Mouse (Mus musculus) heart, embryonic 15.5 days (tissue): ENCODE results near the gene Lhpp. TPM values are rescaled to one million over a fixed set of nuclear protein-coding genes. Genes with fewer than 3 reads are reported as not detected.

ENCODE experiments used
- ATAC-seq: fragments of 200-750 bp; cut with Nextera tagmentation; replicated peaks from 2 replicates; pipeline ENCODE4 v1.8.0; 2017; ENCODE audit warnings: low read depth, moderate TSS enrichment; ENCODE audit not compliant: insufficient number of reproducible peaks, insufficient read depth, low FRiP score
- H3K27ac ChIP-seq: fragments of 300-500 bp; sonication (generic); 2 replicates; pipeline ENCODE4 v1.5.1; 2015; ENCODE audit warnings: mild to moderate bottlenecking, inconsistent platforms
- H3K27me3 ChIP-seq: fragments of 300-500 bp; sonication (generic); 2 replicates; pipeline ENCODE4 v1.6.1; 2015; ENCODE audit warnings: inconsistent platforms
- H3K36me3 ChIP-seq: fragments of 300-500 bp; sonication (generic); 2 replicates; pipeline ENCODE4 v1.6.1; 2015; ENCODE audit warnings: mild to moderate bottlenecking, inconsistent platforms
- H3K4me1 ChIP-seq: fragments of 300-500 bp; sonication (generic); replicated peaks from 2 replicates; pipeline ENCODE4 v1.6.1; 2015; ENCODE audit warnings: inconsistent platforms
- H3K4me2 ChIP-seq: fragments of 300-500 bp; sonication (generic); 2 replicates; pipeline ENCODE4 v1.6.1; 2015; ENCODE audit warnings: inconsistent platforms, mild to moderate bottlenecking, moderate library complexity
- H3K4me3 ChIP-seq: fragments of 300-500 bp; sonication (generic); 2 replicates; pipeline ENCODE4 v1.5.1; 2015; ENCODE audit warnings: mild to moderate bottlenecking, inconsistent platforms
- H3K9ac ChIP-seq: fragments of 300-500 bp; sonication (generic); 2 replicates; pipeline ENCODE4 v1.6.1; 2015; ENCODE audit warnings: mild to moderate bottlenecking, inconsistent platforms
- H3K9me3 ChIP-seq: fragments of 300-500 bp; sonication (generic); replicated peaks from 2 replicates; pipeline ENCODE4 v1.6.1; 2016; ENCODE audit warnings: inconsistent platforms
- WGBS: fragments of 180-500 bp; shearing (Covaris S2); methylation state at CpG from one replicate; pipeline ENCODE4 v1.1.7; 2015; ENCODE audit warnings: mixed read lengths; 5-methylcytosine and 5-hydroxymethylcytosine counted together
- polyA plus RNA-seq: library from polyadenylated mRNA; unstranded; fragments of >200 nt; fragmentation: Nextera tagmentation; extraction: Ambion mirVana; gene quantifications from 2 replicates; pipeline ENCODE4 v1.2.1, GENCODE M21; 2015

Lhpp gene
- polyA plus RNA-seq, 1 experiment from 2014 or later, result 21.3 TPM

GRCm38 (mm10) chr7:132730510-132730909, 120.1 kb downstream of the Lhpp start:
- no peak for ATAC-seq
- no peaks in the 10 kb centered on the region for H3K9me3 ChIP-seq
- H3K9ac ChIP-seq, result no peak overlapping the region
- H3K27ac ChIP-seq, result no peak overlapping the region
- WGBS, result 86% methylated on average over 7 of the region's 7 CpGs
- peaks cover 33% of the 10 kb centered on the region for H3K4me1 ChIP-seq
- H3K4me2 ChIP-seq, result no peak overlapping the region
- H3K36me3 ChIP-seq, result no peaks in the 10 kb centered on the region
- H3K4me3 ChIP-seq, result no peak overlapping the region
- no peaks in the 10 kb centered on the region for H3K27me3 ChIP-seq

- no peaks in the 10 kb centered on the region for H3K36me3 ChIP-seq
- peaks cover 38% of the 10 kb centered on the region for H3K4me1 ChIP-seq
- WGBS, result 85% methylated on average over 6 of the region's 6 CpGs
- H3K9me3 ChIP-seq, result no peaks in the 10 kb centered on the region
- H3K4me3 ChIP-seq, result no peak overlapping the region
- no peak overlapping the region for H3K4me2 ChIP-seq
- no peak for ATAC-seq
- no peak overlapping the region for H3K27ac ChIP-seq
- H3K27me3 ChIP-seq, result no peaks in the 10 kb centered on the region
- no peak overlapping the region for H3K9ac ChIP-seq
Observed at GRCm38 (mm10) chr7:132731558-132731957, 121.1 kb downstream of the Lhpp start.

- H3K4me3 ChIP-seq, result no peak overlapping the region
- peaks cover 40% of the 10 kb centered on the region for H3K4me1 ChIP-seq
- H3K9me3 ChIP-seq, result no peaks in the 10 kb centered on the region
- no peak overlapping the region for H3K27ac ChIP-seq
- ATAC-seq, result no peak
- H3K4me2 ChIP-seq, result no peak overlapping the region
- no peaks in the 10 kb centered on the region for H3K36me3 ChIP-seq
- H3K27me3 ChIP-seq, result no peaks in the 10 kb centered on the region
- 83% methylated on average over 6 of the region's 6 CpGs for WGBS
- H3K9ac ChIP-seq, result no peak overlapping the region
Observed at GRCm38 (mm10) chr7:132732136-132732789, 121.8 kb downstream of the Lhpp start.

GRCm38 (mm10) chr7:132733521-132733920, 123.1 kb downstream of the Lhpp start:
- no peak for ATAC-seq
- H3K9me3 ChIP-seq, result no peaks in the 10 kb centered on the region
- H3K27me3 ChIP-seq, result no peaks in the 10 kb centered on the region
- WGBS, result 74% methylated on average over 6 of the region's 6 CpGs
- no peak overlapping the region for H3K4me3 ChIP-seq
- H3K9ac ChIP-seq, result no peak overlapping the region
- H3K27ac ChIP-seq, result no peak overlapping the region
- H3K4me2 ChIP-seq, result no peak overlapping the region
- H3K36me3 ChIP-seq, result no peaks in the 10 kb centered on the region
- peaks cover 44% of the 10 kb centered on the region for H3K4me1 ChIP-seq

GRCm38 (mm10) chr7:132734222-132734621, 123.8 kb downstream of the Lhpp start:
- H3K36me3 ChIP-seq, result no peaks in the 10 kb centered on the region
- no peak overlapping the region for H3K4me2 ChIP-seq
- no peak overlapping the region for H3K4me3 ChIP-seq
- H3K27me3 ChIP-seq, result no peaks in the 10 kb centered on the region
- no peak overlapping the region for H3K9ac ChIP-seq
- WGBS, result 88% methylated on average over 9 of the region's 9 CpGs
- no peak overlapping the region for H3K27ac ChIP-seq
- no peak for ATAC-seq
- no peaks in the 10 kb centered on the region for H3K9me3 ChIP-seq
- peaks cover 41% of the 10 kb centered on the region for H3K4me1 ChIP-seq

- H3K4me1 ChIP-seq, result peaks cover 44% of the 10 kb centered on the region
- H3K27ac ChIP-seq, result peak overlapping the region; percentile 56; the same call in 1 of the 2 replicates
- ATAC-seq, result peak; percentile 41; the same call in 1 of the 2 replicates
- no peaks in the 10 kb centered on the region for H3K36me3 ChIP-seq
- H3K27me3 ChIP-seq, result no peaks in the 10 kb centered on the region
- H3K4me2 ChIP-seq, result no peak overlapping the region
- no peak overlapping the region for H3K4me3 ChIP-seq
- WGBS, result 32% methylated on average over 5 of the region's 5 CpGs
- H3K9ac ChIP-seq, result no peak overlapping the region
- no peaks in the 10 kb centered on the region for H3K9me3 ChIP-seq
Observed at GRCm38 (mm10) chr7:132735145-132735544, 124.7 kb downstream of the Lhpp start.

- H3K9ac ChIP-seq, result no peak overlapping the region
- peak overlapping the region; percentile 56 for H3K27ac ChIP-seq
- H3K36me3 ChIP-seq, result no peaks in the 10 kb centered on the region
- WGBS, result 50% methylated on average over 17 of the region's 17 CpGs
- ATAC-seq, result peak; percentile 48; the same call in 1 of the 2 replicates
- no peaks in the 10 kb centered on the region for H3K9me3 ChIP-seq
- H3K4me2 ChIP-seq, result no peak overlapping the region
- no peaks in the 10 kb centered on the region for H3K27me3 ChIP-seq
- H3K4me3 ChIP-seq, result no peak overlapping the region
- H3K4me1 ChIP-seq, result peaks cover 46% of the 10 kb centered on the region
Observed at GRCm38 (mm10) chr7:132736099-132736862, 125.8 kb downstream of the Lhpp start.

- Histone ChIP-seq H3K4me1 (peaks cover 40% of the 10 kb centered on the region), H3K9ac (no peak overlapping the region), H3K4me3 (no peak overlapping the region), H3K27ac (no peak overlapping the region), H3K36me3 (no peaks in the 10 kb centered on the region), H3K4me2 (no peak overlapping the region), H3K27me3 (no peaks in the 10 kb centered on the region), H3K9me3 (no peaks in the 10 kb centered on the region)
- 83% methylated on average over 6 of the region's 6 CpGs for WGBS
- ATAC-seq, result no peak
Observed at GRCm38 (mm10) chr7:132738844-132739243, 128.4 kb downstream of the Lhpp start.

GRCm38 (mm10) chr7:132739829-132740228, 129.4 kb downstream of the Lhpp start:
- H3K4me1 ChIP-seq, result peaks cover 39% of the 10 kb centered on the region
- no peaks in the 10 kb centered on the region for H3K27me3 ChIP-seq
- H3K27ac ChIP-seq, result no peak overlapping the region; the same call in 1 of the 2 replicates
- H3K9me3 ChIP-seq, result no peaks in the 10 kb centered on the region
- no peak overlapping the region for H3K9ac ChIP-seq
- WGBS, result 49% methylated on average over 6 of the region's 6 CpGs
- no peak overlapping the region for H3K4me2 ChIP-seq
- H3K4me3 ChIP-seq, result no peak overlapping the region
- ATAC-seq, result 0 out of 2 replicates have a peak, but pooled peaks have one; percentile 7
- no peaks in the 10 kb centered on the region for H3K36me3 ChIP-seq

- H3K4me3 ChIP-seq, result no peak overlapping the region
- no peak for ATAC-seq
- no peak overlapping the region for H3K9ac ChIP-seq
- no peak overlapping the region for H3K4me2 ChIP-seq
- H3K27me3 ChIP-seq, result no peaks in the 10 kb centered on the region
- WGBS, result 79% methylated on average over 5 of the region's 5 CpGs
- H3K9me3 ChIP-seq, result no peaks in the 10 kb centered on the region
- H3K36me3 ChIP-seq, result no peaks in the 10 kb centered on the region
- H3K4me1 ChIP-seq, result peaks cover 13% of the 10 kb centered on the region
- H3K27ac ChIP-seq, result no peak overlapping the region
Observed at GRCm38 (mm10) chr7:132742912-132743311, 132.5 kb downstream of the Lhpp start.

- peaks cover 8% of the 10 kb centered on the region for H3K4me1 ChIP-seq
- no peaks in the 10 kb centered on the region for H3K9me3 ChIP-seq
- no peak overlapping the region for H3K9ac ChIP-seq
- H3K27ac ChIP-seq, result no peak overlapping the region
- ATAC-seq, result no peak
- no peak overlapping the region for H3K4me3 ChIP-seq
- no peaks in the 10 kb centered on the region for H3K36me3 ChIP-seq
- WGBS, result 71% methylated on average over 6 of the region's 6 CpGs
- no peak overlapping the region for H3K4me2 ChIP-seq
- H3K27me3 ChIP-seq, result no peaks in the 10 kb centered on the region
Observed at GRCm38 (mm10) chr7:132747096-132747495, 136.7 kb downstream of the Lhpp start.
